Mouse (Mus musculus) kidney, adult 2 months (tissue): Measurements from ENCODE around the gene Skint8. TPM values are rescaled to one million over a fixed set of nuclear protein-coding genes. Genes with fewer than 3 reads are reported as not detected.
A peak's percentile ranks its signal among the peaks of the same experiment; 100 is the strongest.
"Not testable (repeated sequence)": the region's sequence is repeated elsewhere in the genome, so short reads cannot be mapped to it uniquely, and the experiment has no call there.

Source experiments
- DNase-seq: peaks from one replicate; pipeline ENCODE4 v3.0.0; 2021
- H3K27ac ChIP-seq: fragments of 200-500 bp; 2 replicates; pipeline ENCODE4 v1.5.1; 2012; ENCODE audit warnings: low read depth, low read length, control low read depth, inconsistent platforms; ENCODE audit not compliant: insufficient read depth
- H3K27me3 ChIP-seq: fragments of 200-500 bp; replicated peaks from 2 replicates; pipeline ENCODE4 v1.6.1; 2012; ENCODE audit warnings: mild to moderate bottlenecking, moderate library complexity, low read length, inconsistent platforms; ENCODE audit not compliant: control insufficient read depth, insufficient read depth
- H3K36me3 ChIP-seq: fragments of 200-500 bp; 2 replicates; pipeline ENCODE4 v1.6.1; 2012; ENCODE audit warnings: mild to moderate bottlenecking, moderate library complexity, low read length, inconsistent platforms; ENCODE audit not compliant: control insufficient read depth, insufficient read depth
- H3K4me1 ChIP-seq: fragments of 200-500 bp; 2 replicates; pipeline ENCODE4 v1.6.1; 2011; ENCODE audit warnings: low read length; ENCODE audit not compliant: control insufficient read depth, insufficient read depth
- H3K4me3 ChIP-seq: fragments of 200-500 bp; 2 replicates; pipeline ENCODE4 v1.5.1; 2011; ENCODE audit warnings: mild to moderate bottlenecking, low read depth, low read length, control low read depth; ENCODE audit not compliant: insufficient read depth
- CTCF ChIP-seq: fragments of 200-500 bp; conservative IDR thresholded peaks from 2 replicates; pipeline ENCODE4 v1.5.1; 2011; ENCODE audit warnings: low read depth, mild to moderate bottlenecking, control low read depth, low read length, moderate library complexity, mixed read lengths; ENCODE audit not compliant: insufficient read depth, insufficient read length
- POLR2A ChIP-seq: fragments of 200-500 bp; IDR thresholded peaks from one replicate; pipeline ENCODE4 v1.6.1; 2011; ENCODE audit warnings: low read depth, low read length, control low read depth
- WGBS: fragments of 180-500 bp; shearing (Covaris S2); methylation state at CpG from one replicate; pipeline ENCODE4 v1.1.7; 2018; 5-methylcytosine and 5-hydroxymethylcytosine counted together
- polyA plus RNA-seq: library from polyadenylated mRNA; depleted of rRNA; stranded (reverse); fragments of >200 nt; gene quantifications from 2 replicates; pipeline ENCODE4 v1.2.3, GENCODE M21; 2012

Gene Skint8
- polyA plus RNA-seq, 1 experiment: not detected

GRCm38 (mm10) chr4:111898566-111898965 lies 20.6 kb upstream of the Skint8 start:
- no peaks in the 10 kb centered on the region for H3K27me3 ChIP-seq
- TF ChIP-seq POLR2A (no peak), CTCF (no peak)
- peak; percentile 88 for DNase-seq
- 36% methylated on average over 4 of the region's 4 CpGs for WGBS
- no peaks in the 10 kb centered on the region for H3K36me3 ChIP-seq
- peak overlapping the region; percentile 19; the same call in 1 of the 2 replicates for H3K4me3 ChIP-seq
- peaks cover 7% of the 10 kb centered on the region; the same call in 1 of the 2 replicates for H3K4me1 ChIP-seq
- peak overlapping the region; percentile 75 for H3K27ac ChIP-seq

GRCm38 (mm10) chr4:111900491-111900890 lies 18.7 kb upstream of the Skint8 start:
- not testable (repeated sequence) for DNase-seq, H3K27ac ChIP-seq, H3K4me1 ChIP-seq, H3K4me3 ChIP-seq, H3K27me3 ChIP-seq, H3K36me3 ChIP-seq
- 76% methylated on average over 1 of the region's 1 CpGs for WGBS

GRCm38 (mm10) chr4:111901473-111901872 lies 17.7 kb upstream of the Skint8 start:
- Histone ChIP-seq H3K27ac (no peak overlapping the region), H3K4me3 (no peak overlapping the region), H3K36me3 (no peaks in the 10 kb centered on the region), H3K27me3 (no peaks in the 10 kb centered on the region), H3K4me1 (peaks cover 7% of the 10 kb centered on the region; the same call in 1 of the 2 replicates)
- TF ChIP-seq POLR2A: no peak
- no peak for TF ChIP-seq CTCF
- no peak for DNase-seq
- 94% methylated on average over 1 of the region's 1 CpGs for WGBS

- DNase-seq: no peak
- no peaks in the 10 kb centered on the region for H3K27me3 ChIP-seq
- TF ChIP-seq POLR2A: no peak
- no peak for TF ChIP-seq CTCF
- no peaks in the 10 kb centered on the region for H3K36me3 ChIP-seq
- H3K4me1 ChIP-seq: peaks cover 5% of the 10 kb centered on the region; the same call in 1 of the 2 replicates
- no peak within 1 kb of the TSS for H3K27ac ChIP-seq
- H3K4me3 ChIP-seq: no peak within 1 kb of the TSS
Measured at GRCm38 (mm10) chr4:111902775-111903174, 16.4 kb upstream of the Skint8 start, which contains the start of gene Slc5a9. Slc5a9 (minus strand) TSS chr4:111902918.

- WGBS: 33% methylated on average over 2 of the region's 2 CpGs
- Histone ChIP-seq H3K36me3 (no peaks in the 10 kb centered on the region), H3K4me1 (no peaks in the 10 kb centered on the region), H3K27me3 (no peaks in the 10 kb centered on the region), H3K4me3 (no peak overlapping the region), H3K27ac (no peak overlapping the region)
- peak; percentile 37 for DNase-seq
- TF ChIP-seq POLR2A (no peak), CTCF (no peak)
Measured at GRCm38 (mm10) chr4:111907926-111908325, 11.3 kb upstream of the Skint8 start.

- no peak overlapping the region for H3K27ac ChIP-seq
- 10% methylated on average over 1 of the region's 1 CpGs for WGBS
- H3K4me3 ChIP-seq: no peak overlapping the region
- no peak for TF ChIP-seq POLR2A
- no peak for TF ChIP-seq CTCF
- no peaks in the 10 kb centered on the region for H3K4me1 ChIP-seq
- no peaks in the 10 kb centered on the region for H3K27me3 ChIP-seq
- H3K36me3 ChIP-seq: no peaks in the 10 kb centered on the region
- no peak for DNase-seq
Measured at GRCm38 (mm10) chr4:111961309-111961708, 42.1 kb downstream of the Skint8 start.

GRCm38 (mm10) chr4:111963241-111963640 lies 44.0 kb downstream of the Skint8 start:
- not testable (repeated sequence) for H3K36me3 ChIP-seq
- 72% methylated on average over 1 of the region's 1 CpGs for WGBS

GRCm38 (mm10) chr4:111963669-111964068 lies 44.5 kb downstream of the Skint8 start:
- Histone ChIP-seq H3K36me3 (no peaks in the 10 kb centered on the region), H3K27me3 (no peaks in the 10 kb centered on the region), H3K4me3 (no peak overlapping the region), H3K27ac (no peak overlapping the region), H3K4me1 (no peaks in the 10 kb centered on the region)
- no peak for DNase-seq
- 78% methylated on average over 3 of the region's 3 CpGs for WGBS
- TF ChIP-seq POLR2A (no peak), CTCF (no peak)

More at GRCm38 (mm10) chr4:111963241-111963640, 44.0 kb downstream of the Skint8 start:
- not testable (repeated sequence) for H3K27me3 ChIP-seq, H3K27ac ChIP-seq, DNase-seq, H3K4me1 ChIP-seq, H3K4me3 ChIP-seq
